In genomic region chr14:31251084-31251604, GRCm38 (mm10) we compare ENCODE assay signal across 8 mouse cellular contexts. TPM values are rescaled to one million over a fixed set of nuclear protein-coding genes. Genes with fewer than 3 reads are reported as not detected.
DNase-seq lines count a peak whose midpoint lies in the region; ATAC-seq and TF ChIP-seq lines count a peak whose summit lies in the region.

TSS of gene Phf7 (minus strand) at chr14:31251317.
TSS of gene Bap1 (plus strand) at chr14:31251450.

- peak within 1 kb of the TSS; percentile 98 for H3K9ac ChIP-seq in forebrain, postnatal 0 days
- peak within 1 kb of the TSS; percentile 99 for H3K9ac ChIP-seq in lung, embryonic 14.5 days

- no peak for TF ChIP-seq CTCF in cerebellum, adult 2 months (IDR thresholded peaks at IDR 0.05; ENCODE audit: borderline replicate concordance, insufficient read depth, low read depth, low read length)
- 0 out of 2 replicates have a peak, but pooled peaks have one; percentile 24 for TF ChIP-seq CTCF in forebrain, postnatal 0 days (IDR thresholded peaks at IDR 0.05; ENCODE audit: low read depth)
- TF ChIP-seq CTCF in lung, embryonic 14.5 days (IDR thresholded peaks at IDR 0.05; ENCODE audit: low read depth), result no peak

- H3K4me3 ChIP-seq in cerebellum, adult 2 months (replicated peaks; ENCODE audit: insufficient read depth, low read depth, low read length), result peak within 1 kb of the TSS; percentile 96
- peak within 1 kb of the TSS; percentile 100 for H3K4me3 ChIP-seq in forebrain, postnatal 0 days (ENCODE audit: low read depth, low read length)
- H3K4me3 ChIP-seq in lung, embryonic 14.5 days (ENCODE audit: low read depth, low read length), result peak within 1 kb of the TSS; percentile 99

- peak within 1 kb of the TSS; percentile 93 for H3K27ac ChIP-seq in cerebellum, adult 2 months (ENCODE audit: insufficient read depth, low read length)
- peak within 1 kb of the TSS; percentile 88 for H3K27ac ChIP-seq in forebrain, postnatal 0 days (ENCODE audit: low read depth, low read length)
- H3K27ac ChIP-seq in lung, embryonic 14.5 days (ENCODE audit: low read depth), result peak within 1 kb of the TSS; percentile 97

- no peaks in the 10 kb centered on the region for H3K9me3 ChIP-seq in forebrain, postnatal 0 days (ENCODE audit: low read length)
- no peaks in the 10 kb centered on the region for H3K9me3 ChIP-seq in lung, embryonic 14.5 days (ENCODE audit: low read depth, low read length)

- peak; percentile 58 for DNase-seq in MEL-GATA-1-ER (ENCODE audit: extremely low read depth, low read depth)
- DNase-seq in cerebellum, adult 2 months, result peak; percentile 95 to 98
- DNase-seq in forebrain, postnatal 0 days, result peak; percentile 98
- DNase-seq in heart, postnatal 4 days, result peak; percentile 97
- DNase-seq in layer of hippocampus, adult 8-10 months (ENCODE audit: low spot score in 2 of 2), result peak; percentile 92 to 94
- DNase-seq in lung, embryonic 14.5 days, result peak; percentile 98
- peak; percentile 96 for DNase-seq in testis, postnatal 14 days (ENCODE audit: low spot score)

- peaks cover 30% of the 10 kb centered on the region for H3K36me3 ChIP-seq in forebrain, postnatal 0 days (ENCODE audit: insufficient read depth)
- peaks cover 36% of the 10 kb centered on the region for H3K36me3 ChIP-seq in lung, embryonic 14.5 days (ENCODE audit: insufficient read depth)

- TF ChIP-seq POLR2A in cerebellum, adult 2 months (IDR thresholded peaks at IDR 0.05; ENCODE audit: borderline replicate concordance, insufficient read depth, low read length), result peak; percentile 91

- H3K4me1 ChIP-seq in cerebellum, adult 2 months (ENCODE audit: control insufficient read depth, insufficient read depth, low read length), result no peaks in the 10 kb centered on the region; the same call in 1 of the 2 replicates
- H3K4me1 ChIP-seq in forebrain, postnatal 0 days (ENCODE audit: insufficient read depth), result no peaks in the 10 kb centered on the region
- 0 out of 2 replicates have a peak, but pooled peaks cover 2% of the 10 kb centered on the region for H3K4me1 ChIP-seq in lung, embryonic 14.5 days (ENCODE audit: insufficient read depth)

- H3K27me3 ChIP-seq in cerebellum, adult 2 months (ENCODE audit: control insufficient read depth, insufficient read depth, low read length), result no peaks in the 10 kb centered on the region
- H3K27me3 ChIP-seq in forebrain, postnatal 0 days (ENCODE audit: insufficient read depth, low read length), result no peaks in the 10 kb centered on the region
- H3K27me3 ChIP-seq in lung, embryonic 14.5 days (ENCODE audit: insufficient read depth, low read length), result no peaks in the 10 kb centered on the region

- ATAC-seq in forebrain, postnatal 0 days, result peak; percentile 97
- peak; percentile 92 for ATAC-seq in lung, embryonic 14.5 days (ENCODE audit: insufficient read depth)
- peak; percentile 87 for ATAC-seq in neutrophil, adult 5-6 weeks (ENCODE audit: extremely low read depth, insufficient number of reproducible peaks, low FRiP score, poor library complexity, severe bottlenecking)

- under 1% methylated on average over 73 of the region's 75 CpGs for WGBS in cerebellum, adult 2 months
- under 1% methylated on average over 60 of the region's 75 CpGs for WGBS in forebrain, postnatal 0 days
- under 1% methylated on average over 74 of the region's 75 CpGs for WGBS in lung, embryonic 14.5 days

- peak within 1 kb of the TSS; percentile 76 for H3K4me2 ChIP-seq in forebrain, postnatal 0 days (ENCODE audit: low read depth)
- peak within 1 kb of the TSS; percentile 76 for H3K4me2 ChIP-seq in lung, embryonic 14.5 days

RNA-seq across cellular contexts. Expression of gene Phf7, which starts in this region (rescaled TPM):
- polyA plus RNA-seq in cerebellum, adult 2 months (2012; rRNA removed), result 6.5 and 7.8 TPM in 2 replicates
- total RNA-seq in forebrain, postnatal 0 days (2014; rRNA removed), result 7.1 and 8.6 TPM in 2 replicates
- 12.2 and 12.9 TPM in 2 replicates for polyA plus RNA-seq in forebrain, postnatal 0 days (2015; fragmentation: Nextera tagmentation; extraction: Ambion mirVana)
- total RNA-seq in heart, postnatal 4 days (2021), result 1 to 10 TPM; 5.5 to 6.4 TPM
- total RNA-seq in layer of hippocampus, adult 8-10 months (2022), result 1 to 10 TPM; 4.5 to 5.4 (median 4.9) TPM
- 11.8 and 16.5 TPM in 2 replicates for polyA plus RNA-seq in lung, embryonic 14.5 days (2014; fragmentation: Nextera tagmentation; extraction: Ambion mirVana)
- total RNA-seq in neutrophil, adult 5-6 weeks (2017), result 18.7 and 19.3 TPM in 2 replicates

RNA-seq across cellular contexts. Expression of gene Bap1, which starts in this region (rescaled TPM):
- polyA plus RNA-seq in cerebellum, adult 2 months (2012; rRNA removed), result 128 and 131 TPM in 2 replicates
- total RNA-seq in forebrain, postnatal 0 days (2014; rRNA removed), result 136 and 139 TPM in 2 replicates
- polyA plus RNA-seq in forebrain, postnatal 0 days (2015; fragmentation: Nextera tagmentation; extraction: Ambion mirVana), result 104 and 115 TPM in 2 replicates
- total RNA-seq in heart, postnatal 4 days (2021), result 10 to 100 TPM; 54.4 to 54.8 TPM
- 100 to 1,000 TPM; 118 to 138 (median 130) TPM for total RNA-seq in layer of hippocampus, adult 8-10 months (2022)
- polyA plus RNA-seq in lung, embryonic 14.5 days (2014; fragmentation: Nextera tagmentation; extraction: Ambion mirVana), result 83.1 and 91.5 TPM in 2 replicates
- 55.1 and 61.2 TPM in 2 replicates for total RNA-seq in neutrophil, adult 5-6 weeks (2017)

Comparison
In these comparisons a context has a peak if more than half of its experiments do, and no peak if none do; other contexts are left out.
1. Peak in every context shown above with its lines: DNase-seq, ATAC-seq, H3K4me3 ChIP-seq and H3K27ac ChIP-seq.